Mouse (Mus musculus): ENCODE measurements around the gene Ppa2.

DNA sequence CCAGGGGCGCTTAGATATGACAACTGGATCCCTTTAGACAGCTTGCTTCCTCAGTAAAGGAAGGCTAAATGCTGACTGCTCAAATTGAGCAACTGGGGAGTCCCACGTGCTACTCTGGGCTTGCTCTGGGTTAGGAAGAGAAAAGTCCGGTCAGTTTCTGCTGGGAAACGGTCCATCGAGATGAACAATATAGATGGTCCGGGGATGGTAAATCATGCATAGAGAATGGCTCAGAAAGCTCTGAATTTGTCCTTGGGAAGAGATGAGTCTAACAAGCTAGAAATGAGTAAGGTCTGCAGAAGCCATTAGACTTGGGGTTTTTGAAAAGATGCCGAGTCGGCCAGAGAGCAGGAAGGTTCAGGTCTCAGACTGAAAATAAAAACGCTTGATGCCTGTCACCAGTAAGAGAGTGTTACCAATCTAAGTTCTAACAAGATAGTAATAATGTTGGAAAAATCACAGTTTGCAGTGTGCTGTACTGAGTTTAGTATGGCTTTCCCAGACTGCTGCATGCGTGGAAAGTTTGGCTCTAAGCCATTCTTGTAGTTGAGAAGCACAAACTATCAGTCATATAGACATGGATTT is 80.0 kb downstream of the Ppa2 start:
- TF ChIP-seq POLR2A (IDR thresholded peaks at IDR 0.05; ENCODE audit: low read depth, low read length) (no peak), CTCF (IDR thresholded peaks at IDR 0.05; ENCODE audit: extremely low read depth, insufficient read depth, insufficient read length, insufficient replicate concordance) (no peak)
